Mouse (Mus musculus): ENCODE results near the gene Rab3gap2. TPM values are rescaled to one million over a fixed set of nuclear protein-coding genes. Genes with fewer than 3 reads are reported as not detected.

The Rab3gap2 gene
- polyA plus RNA-seq, 2 experiments from 2014 or later, result 14.7 to 20.7 TPM

- ATAC-seq, result no peak
Measured at GRCm38 (mm10) chr1:185333651-185334050, 129.7 kb downstream of the Rab3gap2 start.

DNA sequence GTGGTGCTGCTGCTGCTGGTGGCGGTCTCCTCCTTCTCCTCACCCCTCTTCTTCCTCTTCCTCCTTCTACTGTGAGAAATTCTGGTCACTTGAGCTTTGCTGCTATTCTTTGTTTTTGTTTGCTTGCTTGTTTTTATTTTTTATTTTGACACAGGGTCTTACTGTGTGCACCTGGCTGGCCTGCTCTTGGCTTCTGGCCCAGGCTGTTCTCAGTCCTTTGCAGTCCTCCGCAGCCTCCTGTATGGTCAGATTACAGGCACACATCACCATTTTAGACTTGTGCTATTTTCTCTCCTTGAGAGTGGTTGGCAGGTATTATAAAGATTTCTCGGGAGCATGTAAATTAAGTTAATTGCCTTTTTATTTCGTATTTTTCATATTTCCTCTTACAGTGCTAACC is 130.2 kb downstream of the Rab3gap2 start:
- no peak for ATAC-seq

DNA sequence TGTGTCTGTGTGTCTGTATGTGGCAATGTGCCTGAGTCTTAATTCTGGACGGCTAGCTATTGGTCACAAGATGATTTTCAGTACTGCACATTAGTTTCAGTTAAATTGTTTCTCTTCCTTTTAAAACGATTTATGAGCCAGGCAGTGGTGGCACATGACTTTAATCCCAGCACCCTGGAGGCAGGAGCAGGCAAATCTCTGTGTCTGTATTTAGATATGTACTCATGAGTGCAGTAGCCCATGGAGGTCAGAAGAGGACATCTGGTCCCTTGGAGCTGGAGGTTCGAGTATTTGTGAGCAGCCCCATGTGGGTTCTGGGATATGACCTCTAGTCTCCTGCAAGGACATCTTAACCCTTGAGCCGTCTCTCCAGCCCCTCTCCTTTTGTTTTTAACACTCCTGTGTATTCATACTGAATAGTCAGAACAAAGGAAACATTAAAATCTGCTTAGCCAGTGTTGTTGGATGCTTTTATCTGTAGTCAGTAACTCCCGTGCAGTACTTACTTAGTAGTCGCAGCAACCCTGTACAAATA is 131.4 kb downstream of the Rab3gap2 start:
- no peak for ATAC-seq

Other genes starting within 250 kb of the Rab3gap2 start
- not detected for gene Mark1, start 204.5 kb upstream of the Rab3gap2 start, polyA plus RNA-seq (2017; shearing (Covaris generic))
- gene Iars2, start 125.3 kb downstream of the Rab3gap2 start, polyA plus RNA-seq (2017; shearing (Covaris generic)), result 10 to 100 TPM in 1 of 2 experiments, 1 to 10 TPM in 1; 5.3 to 11.6 TPM
- 10 to 100 TPM; 15.4 to 18.1 TPM for gene Bpnt1, start 128.0 kb downstream of the Rab3gap2 start, polyA plus RNA-seq (2017; shearing (Covaris generic))
- gene Eprs, start 158.9 kb downstream of the Rab3gap2 start, polyA plus RNA-seq (2017; shearing (Covaris generic)), result 100 to 1,000 TPM; 108 to 114 TPM

Measured in CD4-positive, CD25-positive, alpha-beta regulatory T cell, adult 4 months (primary cell).